Mouse (Mus musculus) heart, postnatal 0 days (tissue): ENCODE measurements around the gene Hoxc6. TPM values are rescaled to one million over a fixed set of nuclear protein-coding genes. Genes with fewer than 3 reads are reported as not detected.

ENCODE experiments used
- ATAC-seq: fragments of 200-750 bp; cut with Nextera tagmentation; 2 replicates; pipeline ENCODE4 v1.8.0; 2017; ENCODE audit warnings: low read depth, moderate number of reproducible peaks, moderate library complexity; ENCODE audit not compliant: insufficient read depth
- DNase-seq: peaks from one replicate; pipeline ENCODE4 v3.0.0-alpha.2; 2016; ENCODE audit warnings: low spot score
- H3K27ac ChIP-seq: fragments of 300-500 bp; sonication (generic); 2 replicates; pipeline ENCODE4 v1.5.1; 2014; ENCODE audit warnings: low read depth, mild to moderate bottlenecking
- H3K27me3 ChIP-seq: fragments of 300-500 bp; sonication (generic); 2 replicates; pipeline ENCODE4 v1.6.1; 2014; ENCODE audit warnings: low read length, mixed read lengths; ENCODE audit not compliant: control insufficient read depth, insufficient read depth
- H3K36me3 ChIP-seq: fragments of 300-500 bp; sonication (generic); replicated peaks from 2 replicates; pipeline ENCODE4 v1.6.1; 2014; ENCODE audit warnings: low read length, mixed read lengths; ENCODE audit not compliant: control insufficient read depth, insufficient read depth
- H3K4me1 ChIP-seq: fragments of 300-500 bp; sonication (generic); 2 replicates; pipeline ENCODE4 v1.6.1; 2014; ENCODE audit warnings: antibody characterized with exemption; ENCODE audit not compliant: control insufficient read depth, insufficient read depth
- H3K4me2 ChIP-seq: fragments of 300-500 bp; sonication (generic); 2 replicates; pipeline ENCODE4 v1.6.1; 2014; ENCODE audit warnings: low read depth, mild to moderate bottlenecking, low read length, moderate library complexity
- H3K4me3 ChIP-seq: fragments of 300-500 bp; sonication (generic); 2 replicates; pipeline ENCODE4 v1.5.1; 2014; ENCODE audit warnings: low read depth, low read length
- H3K9ac ChIP-seq: fragments of 300-500 bp; sonication (generic); replicated peaks from 2 replicates; pipeline ENCODE4 v1.6.1; 2014; ENCODE audit warnings: low read depth, low read length, mixed read lengths
- H3K9me3 ChIP-seq: fragments of 300-500 bp; sonication (generic); replicated peaks from 2 replicates; pipeline ENCODE4 v1.6.1; 2016; ENCODE audit warnings: low read length; ENCODE audit not compliant: control insufficient read depth
- CTCF ChIP-seq: IDR thresholded peaks from 2 replicates; pipeline ENCODE4 v1.5.1; 2016; ENCODE audit warnings: antibody characterized with exemption, control low read depth, low read depth
- EP300 ChIP-seq: IDR thresholded peaks from 2 replicates; pipeline ENCODE4 v1.6.1; 2016; ENCODE audit warnings: antibody characterized with exemption, low read depth
- WGBS: fragments of 180-500 bp; shearing (Covaris S2); extraction: QIAGEN DNeasy Blood & Tissue Kit; methylation state at CpG from one replicate; pipeline ENCODE4 v1.1.7; 2014; 5-methylcytosine and 5-hydroxymethylcytosine counted together
- polyA plus RNA-seq: library from polyadenylated mRNA; unstranded; fragments of >200 nt; fragmentation: Nextera tagmentation; extraction: Ambion mirVana; gene quantifications from 2 replicates; pipeline ENCODE4 v1.2.1, GENCODE M21; 2015
- total RNA-seq: library from RNA; depleted of rRNA; stranded (reverse); fragments of >200 nt; gene quantifications from 2 replicates; pipeline ENCODE4 v1.2.3, GENCODE M21; 2014; ENCODE audit warnings: low replicate concordance

Hoxc6 gene
- total and polyA plus RNA-seq, 2 experiments from 2014 or later: not detected

GRCm38 (mm10) chr15:102970740-102971139 is 27.3 kb upstream of the Hoxc6 start:
- Histone ChIP-seq H3K4me3 (no peak overlapping the region), H3K27me3 (peaks cover 100% of the 10 kb centered on the region), H3K4me1 (no peaks in the 10 kb centered on the region), H3K4me2 (no peak overlapping the region), H3K9ac (no peak overlapping the region), H3K27ac (no peak overlapping the region), H3K36me3 (no peaks in the 10 kb centered on the region), H3K9me3 (no peaks in the 10 kb centered on the region)
- TF ChIP-seq EP300 (no peak), CTCF (0 out of 2 replicates have a peak, but pooled peaks have one; percentile 4)
- no peak for DNase-seq
- 5% methylated on average over 12 of the region's 12 CpGs for WGBS
- ATAC-seq: no peak

GRCm38 (mm10) chr15:102972254-102972653 is 25.8 kb upstream of the Hoxc6 start:
- H3K9ac ChIP-seq: no peak overlapping the region
- H3K27me3 ChIP-seq: peaks cover 100% of the 10 kb centered on the region
- H3K4me2 ChIP-seq: no peak overlapping the region
- H3K9me3 ChIP-seq: no peaks in the 10 kb centered on the region
- ATAC-seq (no peak), DNase-seq (no peak)
- H3K36me3 ChIP-seq: no peaks in the 10 kb centered on the region
- peaks cover 4% of the 10 kb centered on the region; the same call in 1 of the 2 replicates for H3K4me1 ChIP-seq
- no peak overlapping the region for H3K4me3 ChIP-seq
- WGBS: under 1% methylated on average over 21 of the region's 21 CpGs
- no peak overlapping the region for H3K27ac ChIP-seq
- TF ChIP-seq CTCF: no peak
- no peak for TF ChIP-seq EP300

GRCm38 (mm10) chr15:102972753-102973152 is 25.3 kb upstream of the Hoxc6 start:
- Histone ChIP-seq H3K4me3 (no peak overlapping the region), H3K27ac (no peak overlapping the region), H3K9me3 (no peaks in the 10 kb centered on the region), H3K9ac (no peak overlapping the region), H3K4me1 (peaks cover 5% of the 10 kb centered on the region; the same call in 1 of the 2 replicates), H3K4me2 (no peak overlapping the region), H3K27me3 (peaks cover 100% of the 10 kb centered on the region), H3K36me3 (no peaks in the 10 kb centered on the region)
- DNase-seq: no peak
- no peak for TF ChIP-seq EP300
- TF ChIP-seq CTCF: no peak
- ATAC-seq: no peak
- WGBS: 2% methylated on average over 6 of the region's 6 CpGs

GRCm38 (mm10) chr15:102975034-102975433 is 23.0 kb upstream of the Hoxc6 start:
- DNase-seq (no peak), ATAC-seq (no peak)
- Histone ChIP-seq H3K36me3 (no peaks in the 10 kb centered on the region), H3K27me3 (peaks cover 100% of the 10 kb centered on the region), H3K4me2 (no peak overlapping the region), H3K27ac (no peak overlapping the region), H3K4me1 (peaks cover 5% of the 10 kb centered on the region; the same call in 1 of the 2 replicates), H3K9me3 (no peaks in the 10 kb centered on the region), H3K9ac (no peak overlapping the region), H3K4me3 (no peak overlapping the region)
- TF ChIP-seq CTCF: no peak
- TF ChIP-seq EP300: no peak
- WGBS: 5% methylated on average over 7 of the region's 7 CpGs

- H3K4me1 ChIP-seq: peaks cover 5% of the 10 kb centered on the region; the same call in 1 of the 2 replicates
- H3K9me3 ChIP-seq: no peaks in the 10 kb centered on the region
- H3K4me3 ChIP-seq: no peak overlapping the region
- no peak overlapping the region for H3K9ac ChIP-seq
- no peak for ATAC-seq
- H3K4me2 ChIP-seq: no peak overlapping the region
- H3K27ac ChIP-seq: no peak overlapping the region
- H3K27me3 ChIP-seq: peaks cover 100% of the 10 kb centered on the region
- DNase-seq: no peak
- WGBS: 1% methylated on average over 21 of the region's 21 CpGs
- H3K36me3 ChIP-seq: no peaks in the 10 kb centered on the region
- TF ChIP-seq EP300: no peak
- no peak for TF ChIP-seq CTCF
Measured at GRCm38 (mm10) chr15:102975688-102976111, 22.4 kb upstream of the Hoxc6 start.

GRCm38 (mm10) chr15:102976171-102976570 is 21.9 kb upstream of the Hoxc6 start, which contains the start of gene Hoxc9:
TSS of gene Hoxc9 (plus strand) at chr15:102976439.
- Histone ChIP-seq H3K4me1 (peaks cover 5% of the 10 kb centered on the region; the same call in 1 of the 2 replicates), H3K36me3 (no peaks in the 10 kb centered on the region), H3K9me3 (no peaks in the 10 kb centered on the region), H3K9ac (no peak within 1 kb of the TSS), H3K27me3 (peaks cover 100% of the 10 kb centered on the region), H3K27ac (no peak within 1 kb of the TSS), H3K4me3 (peak within 1 kb of the TSS; percentile 31), H3K4me2 (peak within 1 kb of the TSS; percentile 47)
- 2% methylated on average over 14 of the region's 20 CpGs for WGBS
- ATAC-seq (no peak), DNase-seq (no peak)
- TF ChIP-seq EP300 (no peak), CTCF (no peak)
